Mouse (Mus musculus) spleen, postnatal 14 days (tissue): ENCODE data around the gene Ppp1r3g.

Source experiments
- DNase-seq, 2 experiments: peaks; one replicate each; pipeline ENCODE4 v3.0.0; 2021 to 2022; ENCODE audit warnings: low spot score in 2 of 2

The Ppp1r3g gene

DNA sequence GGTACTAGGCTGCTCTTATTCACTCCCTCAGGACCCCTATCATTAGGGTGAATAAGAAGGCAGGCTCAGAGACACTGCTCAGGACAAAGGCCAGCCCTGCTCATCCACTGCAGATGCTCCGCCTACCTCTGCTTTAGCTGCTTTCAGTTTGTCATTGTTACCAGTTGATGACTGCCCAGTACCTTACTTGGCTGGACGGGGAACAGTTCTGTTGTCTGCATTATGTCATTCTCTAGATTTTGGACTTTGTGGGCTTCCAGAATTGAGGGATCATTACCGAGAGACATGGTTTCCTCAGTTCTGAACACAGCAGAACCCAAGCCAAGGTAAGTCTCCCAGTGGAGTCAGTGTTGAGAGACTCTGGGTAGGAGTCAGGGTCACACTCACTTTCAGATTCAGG is 36.6 kb downstream of the Ppp1r3g start:
- no peak for DNase-seq

DNA sequence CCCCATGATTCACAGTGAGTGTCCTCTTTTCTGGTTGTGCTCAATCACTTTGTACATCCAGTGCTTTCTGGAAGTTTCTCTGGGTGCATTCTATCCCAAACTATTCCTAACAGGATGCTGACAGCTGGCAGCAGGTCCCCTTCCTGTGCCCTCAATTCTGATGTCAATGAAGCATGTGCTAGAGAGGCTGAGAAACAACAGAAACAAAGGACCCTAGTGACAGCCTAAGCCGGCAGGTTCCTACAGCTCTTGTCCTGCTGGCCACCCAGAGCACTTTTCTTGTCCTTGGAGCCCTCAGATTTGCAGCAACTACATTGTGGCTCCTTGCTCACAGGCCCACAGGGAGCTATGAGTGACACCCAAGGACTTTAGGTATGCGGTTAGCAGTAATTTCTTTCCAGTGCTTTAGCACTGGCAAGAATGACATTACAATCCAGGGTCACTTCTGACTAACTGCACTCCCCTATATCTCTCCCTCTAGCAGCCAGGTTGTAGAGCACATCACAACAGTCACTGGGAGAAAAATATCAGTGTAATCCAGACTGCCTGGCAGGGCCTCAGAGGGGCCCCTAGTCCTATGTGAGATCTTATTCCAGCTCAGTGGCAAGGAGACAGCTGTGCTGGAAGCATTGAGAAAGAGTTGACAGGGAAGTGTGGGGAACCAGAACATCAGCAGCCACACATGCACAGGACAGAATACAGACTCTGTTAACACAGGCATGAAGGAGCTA is 37.2 kb downstream of the Ppp1r3g start:
- no peak for DNase-seq

DNA sequence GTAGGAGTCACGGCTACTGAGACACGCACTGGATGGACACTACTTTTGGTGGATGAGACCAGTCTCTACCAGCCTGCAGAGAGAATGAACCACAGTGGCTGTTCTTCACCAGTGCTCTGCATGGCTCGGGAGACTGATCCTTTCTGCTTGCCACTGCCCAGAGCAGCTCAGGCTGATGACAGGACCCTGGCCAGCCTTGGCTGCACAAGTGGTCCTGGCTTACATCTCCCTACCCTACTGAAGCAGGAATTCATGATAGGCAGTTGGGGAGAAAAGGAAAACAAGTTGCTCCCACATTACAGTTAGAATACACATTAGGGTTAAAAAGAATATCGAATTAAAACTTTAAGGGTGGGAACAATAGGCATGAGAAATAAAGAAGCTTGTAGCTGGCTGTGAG is 39.0 kb downstream of the Ppp1r3g start:
- no peak for DNase-seq

- no peak for DNase-seq
Measured at GRCm38 (mm10) chr13:36000798-36001197, 42.2 kb downstream of the Ppp1r3g start.

- no peak for DNase-seq
Measured at GRCm38 (mm10) chr13:36009981-36010380, 51.3 kb downstream of the Ppp1r3g start.

GRCm38 (mm10) chr13:36015636-36016035 is 57.0 kb downstream of the Ppp1r3g start:
- DNase-seq, result no peak

- no peak for DNase-seq
Measured at GRCm38 (mm10) chr13:36018017-36018416, 59.4 kb downstream of the Ppp1r3g start.

- peak in 1 of 2 experiments; percentile 66 for DNase-seq
Measured at GRCm38 (mm10) chr13:36019309-36020274, 61.0 kb downstream of the Ppp1r3g start.
